Mouse (Mus musculus) heart, embryonic 16.5 days (tissue): ENCODE measurements around the gene Scarf1. TPM values are rescaled to one million over a fixed set of nuclear protein-coding genes. Genes with fewer than 3 reads are reported as not detected.

Experiments
- ATAC-seq: fragments of 200-750 bp; cut with Nextera tagmentation; replicated peaks from 2 replicates; pipeline ENCODE4 v1.8.0; 2017; ENCODE audit warnings: moderate number of reproducible peaks; ENCODE audit not compliant: insufficient read depth, low FRiP score; ENCODE audit errors: extremely low read depth
- H3K27ac ChIP-seq: fragments of 300-500 bp; sonication (generic); 2 replicates; pipeline ENCODE4 v1.5.1; 2014; ENCODE audit warnings: mild to moderate bottlenecking, low read length, control low read depth, moderate library complexity
- H3K27me3 ChIP-seq: fragments of 300-500 bp; sonication (generic); 2 replicates; pipeline ENCODE4 v1.6.1; 2014; ENCODE audit warnings: low read length, mixed read lengths; ENCODE audit not compliant: control insufficient read depth, insufficient read depth
- H3K36me3 ChIP-seq: fragments of 300-500 bp; sonication (generic); 2 replicates; pipeline ENCODE4 v1.6.1; 2014; ENCODE audit not compliant: control insufficient read depth, insufficient read depth
- H3K4me1 ChIP-seq: fragments of 300-500 bp; sonication (generic); 2 replicates; pipeline ENCODE4 v1.6.1; 2014; ENCODE audit warnings: low read length, mixed read lengths; ENCODE audit not compliant: control insufficient read depth, insufficient read depth
- H3K4me2 ChIP-seq: fragments of 300-500 bp; sonication (generic); 2 replicates; pipeline ENCODE4 v1.6.1; 2014; ENCODE audit warnings: low read depth, mild to moderate bottlenecking, control low read depth, low read length
- H3K4me3 ChIP-seq: fragments of 300-500 bp; sonication (generic); 2 replicates; pipeline ENCODE4 v1.5.1; 2014; ENCODE audit warnings: mild to moderate bottlenecking, control low read depth, low read length
- H3K9ac ChIP-seq: fragments of 300-500 bp; sonication (generic); 2 replicates; pipeline ENCODE4 v1.6.1; 2014; ENCODE audit warnings: low read length, control low read depth
- H3K9me3 ChIP-seq: fragments of 300-500 bp; sonication (generic); replicated peaks from 2 replicates; pipeline ENCODE4 v1.6.1; 2016; ENCODE audit warnings: low read length; ENCODE audit not compliant: control insufficient read depth
- WGBS: fragments of 180-500 bp; shearing (Covaris S2); extraction: QIAGEN DNeasy Blood & Tissue Kit; methylation state at CpG from one replicate; pipeline ENCODE4 v1.1.7; 2014; 5-methylcytosine and 5-hydroxymethylcytosine counted together
- polyA plus RNA-seq: library from polyadenylated mRNA; unstranded; fragments of >200 nt; fragmentation: Nextera tagmentation; extraction: Ambion mirVana; gene quantifications from 2 replicates; pipeline ENCODE4 v1.2.1, GENCODE M21; 2015

Gene Scarf1
- 11.0 and 14.0 TPM in 2 replicates for polyA plus RNA-seq

DNA sequence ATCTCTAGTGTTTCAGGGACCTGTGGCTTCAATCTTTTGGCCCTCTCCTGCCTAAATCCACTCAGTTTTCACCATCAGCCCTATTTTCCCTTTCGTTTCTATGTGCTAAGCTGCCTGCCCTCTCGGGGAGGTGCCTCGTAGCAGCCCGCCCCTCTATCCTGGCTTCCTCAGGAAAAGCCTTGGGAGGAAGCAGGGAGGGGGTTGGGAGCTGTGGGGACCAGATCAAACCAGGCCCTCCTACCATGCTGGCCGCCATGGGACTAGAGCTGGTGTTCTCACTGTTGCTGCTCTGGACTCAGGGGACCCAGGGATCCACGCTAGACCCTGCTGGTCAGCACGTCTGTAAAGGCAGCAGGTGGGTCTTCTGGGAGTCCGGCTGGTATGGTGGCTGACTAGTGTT, at the start of gene Scarf1:
Scarf1 (plus strand) TSS at position 205 of the 400 bp plus-strand sequence.
- Histone ChIP-seq H3K27ac (peak within 1 kb of the TSS; percentile 34), H3K27me3 (no peaks in the 10 kb centered on the region), H3K9me3 (no peaks in the 10 kb centered on the region), H3K4me2 (peak within 1 kb of the TSS; percentile 57), H3K4me1 (peaks cover 13% of the 10 kb centered on the region), H3K9ac (peak within 1 kb of the TSS; percentile 37), H3K36me3 (peaks cover 17% of the 10 kb centered on the region), H3K4me3 (peak within 1 kb of the TSS; percentile 43)
- no peak for ATAC-seq
- 54% methylated on average over 8 of the region's 8 CpGs for WGBS

- no peak for ATAC-seq
- H3K27me3 ChIP-seq = no peaks in the 10 kb centered on the region
- peaks cover 16% of the 10 kb centered on the region for H3K36me3 ChIP-seq
- peaks cover 36% of the 10 kb centered on the region for H3K4me1 ChIP-seq
- H3K27ac ChIP-seq = peak overlapping the region; percentile 98
- H3K9me3 ChIP-seq = 0 out of 2 replicates have a peak, but pooled peaks cover 3% of the 10 kb centered on the region
- 52% methylated on average over 4 of the region's 4 CpGs for WGBS
- peak overlapping the region; percentile 85 for H3K4me3 ChIP-seq
- peak overlapping the region; percentile 35; the same call in 1 of the 2 replicates for H3K9ac ChIP-seq
- peak overlapping the region; percentile 76 for H3K4me2 ChIP-seq
These were observed 49.7 kb upstream of the Scarf1 start for GRCm38 (mm10) chr11:75463624-75464023.

- peaks cover 16% of the 10 kb centered on the region for H3K36me3 ChIP-seq
- H3K27me3 ChIP-seq = no peaks in the 10 kb centered on the region
- WGBS = 90% methylated on average over 6 of the region's 6 CpGs
- H3K9me3 ChIP-seq = 0 out of 2 replicates have a peak, but pooled peaks cover 3% of the 10 kb centered on the region
- H3K27ac ChIP-seq = no peak overlapping the region
- ATAC-seq = no peak
- H3K4me1 ChIP-seq = peaks cover 33% of the 10 kb centered on the region
- H3K4me3 ChIP-seq = no peak overlapping the region
- H3K4me2 ChIP-seq = no peak overlapping the region
- no peak overlapping the region for H3K9ac ChIP-seq
These were observed 48.9 kb upstream of the Scarf1 start for GRCm38 (mm10) chr11:75464417-75464816.

DNA sequence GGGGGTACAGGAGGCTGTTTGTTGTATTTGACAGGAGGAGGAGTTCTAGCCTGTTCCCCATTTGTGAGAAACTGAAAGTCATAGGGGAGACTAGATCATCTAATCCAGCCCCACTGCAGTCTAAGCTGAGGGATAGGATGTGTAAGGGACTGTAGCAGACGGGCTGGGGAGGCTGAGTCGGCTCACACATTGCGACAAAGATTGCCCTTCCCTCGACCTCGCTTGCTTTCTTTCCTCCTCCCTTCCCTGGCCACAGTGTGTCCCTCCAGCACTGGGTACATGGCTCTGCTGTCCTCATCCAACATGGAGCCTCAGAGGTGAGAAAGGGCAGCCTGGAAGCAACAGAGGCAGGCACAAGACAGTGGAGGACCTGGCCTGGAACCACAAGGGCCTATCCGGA, 48.3 kb upstream of the Scarf1 start:
- WGBS = 90% methylated on average over 6 of the region's 6 CpGs

DNA sequence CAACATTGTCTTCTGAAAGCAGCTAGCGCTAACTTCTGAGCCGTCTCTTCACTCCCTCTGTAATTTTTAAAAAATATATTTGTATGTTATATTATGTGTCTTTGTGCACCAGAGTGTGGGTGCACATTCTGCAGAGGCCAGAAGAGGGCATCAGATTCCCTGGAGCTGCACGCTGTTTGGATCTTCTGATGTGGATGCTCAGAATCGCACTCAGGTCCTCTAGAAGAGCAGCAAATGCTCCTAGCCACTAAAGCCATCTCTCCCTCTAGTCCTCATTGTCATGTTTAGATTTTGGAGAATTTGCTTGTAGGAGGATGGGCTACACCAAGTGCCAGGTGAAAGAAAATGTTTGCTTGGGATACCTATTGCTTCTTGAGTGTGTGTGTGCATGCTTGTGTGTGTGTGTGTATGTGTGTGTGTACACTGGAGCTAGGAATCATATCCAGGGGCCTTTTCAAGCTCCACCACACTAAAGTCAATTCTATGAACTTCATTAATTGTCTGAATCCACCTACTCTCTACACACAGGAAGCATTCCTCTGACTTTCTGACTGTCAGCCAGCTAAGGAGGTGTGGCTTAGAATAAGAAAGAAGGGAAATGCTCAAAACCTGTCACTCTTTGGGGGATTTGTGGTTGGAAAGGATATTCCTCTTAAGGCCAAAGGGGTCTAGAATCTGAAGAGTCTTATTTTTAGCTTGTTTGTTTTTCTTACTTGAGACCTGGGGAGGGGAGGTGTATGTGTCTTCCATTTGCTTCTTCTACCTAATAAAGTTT, 46.4 kb upstream of the Scarf1 start:
- no peak overlapping the region for H3K27ac ChIP-seq
- 0 out of 2 replicates have a peak, but pooled peaks cover 3% of the 10 kb centered on the region for H3K9me3 ChIP-seq
- 97% methylated on average over 4 of the region's 4 CpGs for WGBS
- no peak overlapping the region for H3K9ac ChIP-seq
- H3K4me2 ChIP-seq = peak overlapping the region; percentile 94; the same call in 1 of the 2 replicates
- peaks cover 16% of the 10 kb centered on the region for H3K36me3 ChIP-seq
- H3K27me3 ChIP-seq = no peaks in the 10 kb centered on the region
- ATAC-seq = no peak
- no peak overlapping the region for H3K4me3 ChIP-seq
- peaks cover 24% of the 10 kb centered on the region for H3K4me1 ChIP-seq

More for the DNA sequence above, 48.3 kb upstream of the Scarf1 start:
- H3K4me1 ChIP-seq = peaks cover 26% of the 10 kb centered on the region
- no peak for ATAC-seq
- H3K4me2 ChIP-seq = no peak overlapping the region
- no peak overlapping the region for H3K4me3 ChIP-seq
- no peak overlapping the region for H3K9ac ChIP-seq
- 0 out of 2 replicates have a peak, but pooled peaks cover 3% of the 10 kb centered on the region for H3K9me3 ChIP-seq
- H3K27ac ChIP-seq = no peak overlapping the region
- H3K27me3 ChIP-seq = no peaks in the 10 kb centered on the region
- peaks cover 16% of the 10 kb centered on the region for H3K36me3 ChIP-seq

DNA sequence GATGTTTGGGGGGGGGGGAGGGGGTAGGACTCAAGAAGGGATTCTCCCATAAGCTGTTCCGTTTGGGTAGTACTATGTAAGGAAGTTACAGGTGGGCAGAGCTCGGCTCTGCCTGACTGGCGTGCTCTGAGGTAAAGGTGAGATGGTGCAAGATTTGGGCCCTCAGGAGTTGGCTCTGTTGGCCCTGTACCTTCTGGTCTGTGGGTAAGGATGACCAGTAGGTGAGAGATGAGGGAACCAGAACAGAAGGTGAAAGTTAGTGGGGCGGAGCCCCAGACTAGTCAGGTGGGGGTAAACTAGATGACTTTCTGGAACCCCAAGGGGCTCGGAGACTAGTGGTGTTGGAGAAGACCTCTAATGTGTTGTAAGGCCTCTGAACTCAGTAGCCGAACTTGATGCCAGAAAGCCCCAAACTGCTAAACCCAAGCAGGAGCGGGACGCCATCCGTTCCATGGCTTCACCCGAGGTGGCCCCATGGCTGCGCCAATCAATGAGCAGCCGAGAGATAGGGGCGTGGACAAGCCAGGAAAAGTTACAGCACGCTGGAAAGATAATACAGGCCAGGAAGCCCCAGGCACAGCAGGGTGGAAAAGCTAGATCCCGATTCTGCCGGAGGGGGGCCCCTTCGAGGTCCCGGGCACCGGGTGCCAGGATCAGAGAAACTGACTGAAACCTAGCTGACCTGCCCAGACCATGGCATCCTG, 45.7 kb upstream of the Scarf1 start:
- peak overlapping the region; percentile 84 for H3K9ac ChIP-seq
- H3K4me2 ChIP-seq = peak overlapping the region; percentile 94
- peak; percentile 78 for ATAC-seq
- H3K4me3 ChIP-seq = peak overlapping the region; percentile 63
- H3K36me3 ChIP-seq = peaks cover 16% of the 10 kb centered on the region
- H3K27me3 ChIP-seq = no peaks in the 10 kb centered on the region
- H3K27ac ChIP-seq = peak overlapping the region; percentile 28; the same call in 1 of the 2 replicates
- 16% methylated on average over 19 of the region's 19 CpGs for WGBS
- H3K9me3 ChIP-seq = 0 out of 2 replicates have a peak, but pooled peaks cover 3% of the 10 kb centered on the region
- H3K4me1 ChIP-seq = peaks cover 22% of the 10 kb centered on the region

GRCm38 (mm10) chr11:75468410-75468809, 44.9 kb upstream of the Scarf1 start:
- Histone ChIP-seq H3K9me3 (0 out of 2 replicates have a peak, but pooled peaks cover 3% of the 10 kb centered on the region), H3K27me3 (no peaks in the 10 kb centered on the region), H3K4me2 (peak overlapping the region; percentile 94), H3K36me3 (peaks cover 16% of the 10 kb centered on the region), H3K9ac (peak overlapping the region; percentile 84), H3K4me3 (peak overlapping the region; percentile 63), H3K4me1 (peaks cover 15% of the 10 kb centered on the region), H3K27ac (no peak overlapping the region; the same call in 1 of the 2 replicates)
- no peak for ATAC-seq
- WGBS = 59% methylated on average over 7 of the region's 7 CpGs

DNA sequence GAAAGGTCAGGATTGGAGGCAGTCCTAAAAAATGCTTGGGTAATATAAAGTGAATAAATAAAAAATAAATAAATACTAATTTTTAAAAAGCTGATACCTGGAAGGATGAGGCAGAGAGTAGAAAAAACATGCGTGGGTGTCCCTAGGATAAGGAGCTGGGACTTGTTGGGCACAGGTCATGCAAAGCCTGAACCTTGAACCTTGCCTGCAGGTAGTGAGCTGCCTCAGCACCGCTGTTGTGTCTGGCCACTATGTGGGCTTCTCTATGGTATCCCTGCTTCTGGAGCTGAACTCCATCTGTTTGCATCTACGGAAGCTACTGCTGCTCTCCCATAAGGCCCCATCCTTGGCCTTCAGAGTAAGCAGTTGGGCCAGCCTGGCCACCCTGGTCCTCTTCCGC, 44.1 kb upstream of the Scarf1 start:
- 92% methylated on average over 4 of the region's 4 CpGs for WGBS

More for the DNA sequence above, 44.1 kb upstream of the Scarf1 start:
- H3K4me2 ChIP-seq = no peak overlapping the region
- H3K27ac ChIP-seq = no peak overlapping the region
- H3K27me3 ChIP-seq = no peaks in the 10 kb centered on the region
- no peak for ATAC-seq
- H3K4me3 ChIP-seq = no peak overlapping the region
- H3K9ac ChIP-seq = no peak overlapping the region
- peaks cover 11% of the 10 kb centered on the region for H3K4me1 ChIP-seq
- H3K36me3 ChIP-seq = peaks cover 16% of the 10 kb centered on the region
- H3K9me3 ChIP-seq = 0 out of 2 replicates have a peak, but pooled peaks cover 3% of the 10 kb centered on the region
